Mouse (Mus musculus) midbrain, embryonic 16.5 days (tissue): ENCODE measurements around the gene Pik3cb. TPM values are rescaled to one million over a fixed set of nuclear protein-coding genes. Genes with fewer than 3 reads are reported as not detected.
A peak's percentile ranks its signal among the peaks of the same experiment; 100 is the strongest.

Experiments used
- ATAC-seq: fragments of 200-750 bp; cut with Nextera tagmentation; 2 replicates; pipeline ENCODE4 v1.8.0; 2017; ENCODE audit warnings: moderate TSS enrichment
- H3K27ac ChIP-seq: fragments of 300-500 bp; sonication (generic); 2 replicates; pipeline ENCODE4 v1.5.1; 2014; ENCODE audit warnings: mild to moderate bottlenecking, low read length, mixed read lengths
- H3K27me3 ChIP-seq: fragments of 300-500 bp; sonication (generic); 2 replicates; pipeline ENCODE4 v1.6.1; 2014; ENCODE audit warnings: low read depth, low read length, mixed read lengths; ENCODE audit not compliant: control insufficient read depth, insufficient read depth
- H3K36me3 ChIP-seq: fragments of 300-500 bp; sonication (generic); 2 replicates; pipeline ENCODE4 v1.6.1; 2014; ENCODE audit warnings: mild to moderate bottlenecking, low read length, moderate library complexity, mixed read lengths; ENCODE audit not compliant: control insufficient read depth, insufficient read depth
- H3K4me1 ChIP-seq: fragments of 300-500 bp; sonication (generic); 2 replicates; pipeline ENCODE4 v1.6.1; 2014; ENCODE audit warnings: mild to moderate bottlenecking, low read length, mixed read lengths; ENCODE audit not compliant: control insufficient read depth, insufficient read depth
- H3K4me2 ChIP-seq: fragments of 300-500 bp; sonication (generic); 2 replicates; pipeline ENCODE4 v1.6.1; 2014; ENCODE audit warnings: mild to moderate bottlenecking, low read length, mixed read lengths
- H3K4me3 ChIP-seq: fragments of 300-500 bp; sonication (generic); 2 replicates; pipeline ENCODE4 v1.5.1; 2014; ENCODE audit warnings: low read depth, mild to moderate bottlenecking, low read length, moderate library complexity, mixed read lengths
- H3K9ac ChIP-seq: fragments of 300-500 bp; sonication (generic); 2 replicates; pipeline ENCODE4 v1.6.1; 2014; ENCODE audit warnings: low read depth, low read length, mixed read lengths
- H3K9me3 ChIP-seq: fragments of 300-500 bp; sonication (generic); replicated peaks from 2 replicates; pipeline ENCODE4 v1.6.1; 2014; ENCODE audit warnings: mild to moderate bottlenecking, low read length, mixed read lengths; ENCODE audit not compliant: control insufficient read depth, poor library complexity, severe bottlenecking
- WGBS: fragments of 180-500 bp; shearing (Covaris S2); extraction: QIAGEN DNeasy Blood & Tissue Kit; methylation state at CpG from one replicate; pipeline ENCODE4 v1.1.7; 2014; 5-methylcytosine and 5-hydroxymethylcytosine counted together
- polyA plus RNA-seq: library from polyadenylated mRNA; unstranded; fragments of >200 nt; fragmentation: Nextera tagmentation; extraction: Ambion mirVana; gene quantifications from 2 replicates; pipeline ENCODE4 v1.2.1, GENCODE M21; 2015

Gene Pik3cb
- polyA plus RNA-seq, 1 experiment from 2014 or later: 2.3 TPM

GRCm38 (mm10) chr9:99017679-99018078 is 122.7 kb downstream of the Pik3cb start:
- no peaks in the 10 kb centered on the region for H3K4me1 ChIP-seq
- no peak for ATAC-seq

DNA sequence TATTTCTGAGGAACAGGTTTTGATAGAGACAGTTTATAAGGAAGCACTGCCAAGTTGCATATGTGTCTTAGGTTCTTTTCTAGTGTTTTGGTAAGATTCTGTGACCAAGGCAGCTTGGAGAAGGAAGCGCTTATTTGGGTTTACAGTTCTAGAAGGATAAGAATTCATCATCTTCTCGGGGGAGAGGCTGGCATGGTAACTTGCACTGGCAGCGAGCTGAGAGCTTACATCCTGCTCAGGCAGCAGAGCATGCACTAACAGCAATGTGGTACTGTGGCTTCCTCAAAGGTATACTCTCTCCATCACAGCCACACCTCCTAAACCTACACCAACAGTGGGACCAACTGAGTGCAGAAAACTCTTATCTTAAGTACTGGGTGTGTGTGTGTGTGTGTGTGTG is 123.7 kb downstream of the Pik3cb start:
- Histone ChIP-seq H3K4me3 (no peak overlapping the region), H3K9ac (no peak overlapping the region), H3K9me3 (no peaks in the 10 kb centered on the region), H3K36me3 (no peaks in the 10 kb centered on the region), H3K27me3 (no peaks in the 10 kb centered on the region), H3K4me1 (no peaks in the 10 kb centered on the region), H3K4me2 (no peak overlapping the region), H3K27ac (no peak overlapping the region)
- no peak for ATAC-seq
- whole genome bisulfite sequencing: 86% methylated on average over 3 of the region's 3 CpGs

More at GRCm38 (mm10) chr9:99017679-99018078, 122.7 kb downstream of the Pik3cb start:
- H3K27me3 ChIP-seq: no peaks in the 10 kb centered on the region
- no peak overlapping the region for H3K4me2 ChIP-seq
- H3K4me3 ChIP-seq: no peak overlapping the region
- H3K36me3 ChIP-seq: no peaks in the 10 kb centered on the region
- no peaks in the 10 kb centered on the region for H3K9me3 ChIP-seq
- H3K27ac ChIP-seq: no peak overlapping the region
- WGBS: 82% methylated on average over 6 of the region's 6 CpGs
- no peak overlapping the region for H3K9ac ChIP-seq

- Histone ChIP-seq H3K4me2 (no peak overlapping the region), H3K27ac (no peak overlapping the region), H3K9ac (no peak overlapping the region), H3K4me1 (no peaks in the 10 kb centered on the region), H3K27me3 (no peaks in the 10 kb centered on the region), H3K4me3 (no peak overlapping the region), H3K9me3 (no peaks in the 10 kb centered on the region), H3K36me3 (no peaks in the 10 kb centered on the region)
- no peak for ATAC-seq
- WGBS: 66% methylated on average over 3 of the region's 3 CpGs
Observed at GRCm38 (mm10) chr9:99016301-99016700, 124.1 kb downstream of the Pik3cb start.

DNA sequence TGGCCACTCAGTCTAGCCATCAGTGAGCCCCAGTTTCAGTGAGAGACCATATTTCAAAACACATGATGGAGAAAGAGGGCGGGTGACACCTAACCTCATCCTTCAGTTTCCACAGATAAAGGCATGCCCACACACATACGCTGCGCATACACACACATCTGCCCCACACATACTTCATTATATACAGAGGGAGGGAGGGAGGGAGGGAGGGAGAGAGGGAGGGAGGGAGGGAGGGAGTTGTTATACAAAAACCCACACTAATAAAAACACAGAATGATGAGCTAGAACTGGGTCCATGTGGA is 130.6 kb downstream of the Pik3cb start:
- no peaks in the 10 kb centered on the region for H3K9me3 ChIP-seq
- no peak overlapping the region for H3K4me2 ChIP-seq
- H3K36me3 ChIP-seq: peaks cover 8% of the 10 kb centered on the region
- no peak overlapping the region for H3K4me3 ChIP-seq
- no peak for ATAC-seq
- 96% methylated on average over 3 of the region's 3 CpGs for WGBS
- no peak overlapping the region for H3K27ac ChIP-seq
- no peaks in the 10 kb centered on the region for H3K4me1 ChIP-seq
- H3K27me3 ChIP-seq: no peaks in the 10 kb centered on the region
- no peak overlapping the region for H3K9ac ChIP-seq

- Histone ChIP-seq H3K9me3 (no peaks in the 10 kb centered on the region), H3K4me3 (no peak overlapping the region), H3K36me3 (peaks cover 8% of the 10 kb centered on the region), H3K27me3 (no peaks in the 10 kb centered on the region), H3K4me1 (no peaks in the 10 kb centered on the region), H3K4me2 (no peak overlapping the region), H3K27ac (no peak overlapping the region), H3K9ac (no peak overlapping the region)
- WGBS: 83% methylated on average over 12 of the region's 12 CpGs
- no peak for ATAC-seq
Observed at GRCm38 (mm10) chr9:99009069-99009897, 131.1 kb downstream of the Pik3cb start.

DNA sequence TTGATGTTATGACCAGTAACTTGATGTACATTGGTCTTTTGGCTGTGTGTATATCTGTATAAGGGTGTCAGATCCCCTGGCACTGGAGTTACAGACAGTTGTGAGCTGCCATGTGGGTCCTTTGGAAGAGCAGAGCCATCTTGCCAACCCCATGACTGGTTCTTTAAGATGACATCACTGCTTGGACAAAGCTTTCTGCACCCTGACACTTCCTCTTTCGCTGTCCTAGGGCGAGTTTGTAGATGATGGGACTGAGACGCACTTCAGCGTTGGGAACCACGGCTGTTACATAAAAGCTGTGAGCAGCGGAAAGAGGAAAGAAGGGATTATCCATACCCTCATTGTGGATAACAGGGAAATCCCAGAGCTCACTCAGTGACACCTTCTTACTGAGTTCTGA is 139.1 kb downstream of the Pik3cb start:
- H3K9ac ChIP-seq: no peak overlapping the region
- H3K27me3 ChIP-seq: no peaks in the 10 kb centered on the region
- H3K4me3 ChIP-seq: no peak overlapping the region
- no peak overlapping the region for H3K27ac ChIP-seq
- no peak overlapping the region for H3K4me2 ChIP-seq
- WGBS: 89% methylated on average over 6 of the region's 6 CpGs
- no peak for ATAC-seq
- H3K36me3 ChIP-seq: peaks cover 23% of the 10 kb centered on the region
- H3K9me3 ChIP-seq: no peaks in the 10 kb centered on the region
- H3K4me1 ChIP-seq: no peaks in the 10 kb centered on the region

- Histone ChIP-seq H3K9me3 (no peaks in the 10 kb centered on the region), H3K4me3 (no peak overlapping the region), H3K27ac (no peak overlapping the region), H3K4me2 (no peak overlapping the region), H3K4me1 (no peaks in the 10 kb centered on the region), H3K27me3 (no peaks in the 10 kb centered on the region), H3K9ac (no peak overlapping the region), H3K36me3 (peaks cover 22% of the 10 kb centered on the region)
- WGBS: 84% methylated on average over 9 of the region's 9 CpGs
- no peak for ATAC-seq
Observed at GRCm38 (mm10) chr9:98999881-99000339, 140.5 kb downstream of the Pik3cb start.

DNA sequence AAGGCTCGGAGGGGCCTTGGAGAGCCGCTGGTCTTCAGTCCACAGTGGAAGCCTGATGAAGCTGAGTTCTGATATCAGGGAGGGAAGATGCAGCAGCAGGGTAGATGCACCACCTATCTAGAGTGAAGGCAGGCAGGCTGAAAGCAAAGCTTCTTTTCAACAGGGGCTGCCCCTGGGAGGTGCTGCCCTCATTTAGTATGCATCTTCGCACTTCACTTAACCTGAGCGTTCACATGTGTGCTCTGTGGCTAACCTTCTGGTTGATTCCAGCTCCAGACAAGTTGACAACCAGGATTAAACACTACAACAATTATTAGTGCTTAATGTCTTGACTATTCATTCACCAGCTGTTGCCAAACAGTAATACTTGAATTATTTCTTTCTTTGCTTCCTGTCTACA is 146.3 kb downstream of the Pik3cb start:
- H3K27ac ChIP-seq: no peak overlapping the region
- H3K36me3 ChIP-seq: peaks cover 13% of the 10 kb centered on the region
- H3K4me2 ChIP-seq: no peak overlapping the region
- no peak overlapping the region for H3K9ac ChIP-seq
- no peak for ATAC-seq
- H3K4me3 ChIP-seq: no peak overlapping the region
- H3K9me3 ChIP-seq: no peaks in the 10 kb centered on the region
- no peaks in the 10 kb centered on the region for H3K4me1 ChIP-seq
- WGBS: 87% methylated on average over 4 of the region's 4 CpGs
- no peaks in the 10 kb centered on the region for H3K27me3 ChIP-seq

DNA sequence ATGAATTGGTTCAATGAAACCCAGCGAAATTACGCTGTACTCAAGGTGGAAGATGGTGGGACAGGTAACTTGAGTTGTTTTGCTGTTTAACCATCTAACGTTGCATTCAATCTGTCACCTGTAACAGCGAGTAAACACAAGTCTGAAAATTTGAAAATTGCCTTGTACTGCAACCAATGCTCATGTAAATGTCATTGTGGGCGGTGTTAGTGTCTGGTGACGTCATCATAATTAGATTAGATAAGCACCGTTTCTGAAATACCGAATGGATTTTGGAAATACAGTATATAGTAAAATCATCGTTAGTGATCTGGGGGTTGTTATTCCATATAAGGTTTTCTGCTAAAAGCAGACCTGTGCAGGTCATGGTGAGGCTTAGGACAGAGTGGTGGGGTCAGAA is 153.3 kb downstream of the Pik3cb start:
- ATAC-seq: no peak
- peaks cover 7% of the 10 kb centered on the region; the same call in 1 of the 2 replicates for H3K27me3 ChIP-seq
- peak overlapping the region; percentile 87 for H3K9ac ChIP-seq
- WGBS: 47% methylated on average over 9 of the region's 9 CpGs
- peak overlapping the region; percentile 79 for H3K4me2 ChIP-seq
- no peaks in the 10 kb centered on the region for H3K9me3 ChIP-seq
- no peaks in the 10 kb centered on the region for H3K36me3 ChIP-seq
- peak overlapping the region; percentile 90 for H3K4me3 ChIP-seq
- peaks cover 14% of the 10 kb centered on the region for H3K4me1 ChIP-seq
- H3K27ac ChIP-seq: peak overlapping the region; percentile 82
